Mouse (Mus musculus) common myeloid progenitor, adult 5-6 weeks (primary cell): ENCODE results near the gene Ahcyl1. TPM values are rescaled to one million over a fixed set of nuclear protein-coding genes. Genes with fewer than 3 reads are reported as not detected.
"Not testable (repeated sequence)": the region's sequence is repeated elsewhere in the genome, so short reads cannot be mapped to it uniquely, and the experiment has no call there.

ENCODE experiments used
- ATAC-seq: replicated peaks from 2 replicates; pipeline ENCODE4 v1.8.0; 2016; ENCODE audit warnings: low read depth, mild to moderate bottlenecking, moderate TSS enrichment, inconsistent platforms; ENCODE audit not compliant: poor library complexity, severe bottlenecking
- total RNA-seq: library from RNA; stranded (forward); fragments of 200-1000, 187-1606 nt; gene quantifications from 2 replicates; pipeline ENCODE4 v1.2.3, GENCODE M21; 2017

The Ahcyl1 gene
- total RNA-seq, 1 experiment from 2014 or later: 95.6 TPM

- ATAC-seq: no peak
Observed at GRCm38 (mm10) chr3:107659000-107659399, 37.4 kb downstream of the Ahcyl1 start.

GRCm38 (mm10) chr3:107656888-107657287 lies 39.5 kb downstream of the Ahcyl1 start:
- ATAC-seq: no peak

GRCm38 (mm10) chr3:107656151-107656550 lies 40.2 kb downstream of the Ahcyl1 start:
- ATAC-seq: no peak

GRCm38 (mm10) chr3:107655491-107655890 lies 40.9 kb downstream of the Ahcyl1 start:
- ATAC-seq: no peak

GRCm38 (mm10) chr3:107654861-107655260 lies 41.5 kb downstream of the Ahcyl1 start:
- ATAC-seq: no peak

GRCm38 (mm10) chr3:107652968-107653367 lies 43.4 kb downstream of the Ahcyl1 start:
- no peak for ATAC-seq

GRCm38 (mm10) chr3:107650276-107650675 lies 46.1 kb downstream of the Ahcyl1 start:
- not testable (repeated sequence) for ATAC-seq

GRCm38 (mm10) chr3:107646947-107647346 lies 49.4 kb downstream of the Ahcyl1 start:
- no peak for ATAC-seq

- peak; percentile 93 for ATAC-seq
Observed at GRCm38 (mm10) chr3:107637606-107638172, 58.7 kb downstream of the Ahcyl1 start.

GRCm38 (mm10) chr3:107636236-107636635 lies 60.1 kb downstream of the Ahcyl1 start:
- no peak for ATAC-seq

- no peak for ATAC-seq
Observed at GRCm38 (mm10) chr3:107635836-107636235, 60.5 kb downstream of the Ahcyl1 start.

GRCm38 (mm10) chr3:107633906-107634305 lies 62.5 kb downstream of the Ahcyl1 start:
- ATAC-seq: no peak

- no peak for ATAC-seq
Observed at GRCm38 (mm10) chr3:107632786-107633185, 63.6 kb downstream of the Ahcyl1 start.

GRCm38 (mm10) chr3:107631523-107631958 lies 64.8 kb downstream of the Ahcyl1 start, which contains the start of gene Strip1:
TSS of gene Strip1 (minus strand) at chr3:107631694.
- ATAC-seq: peak; percentile 95

- ATAC-seq: peak; percentile 33
Observed at GRCm38 (mm10) chr3:107630682-107631522, 65.5 kb downstream of the Ahcyl1 start, which contains the start of gene Gm10961. TSS of gene Gm10961 (plus strand) at chr3:107631322.

GRCm38 (mm10) chr3:107629411-107629810 lies 66.9 kb downstream of the Ahcyl1 start:
- ATAC-seq: no peak

GRCm38 (mm10) chr3:107628551-107628950 lies 67.8 kb downstream of the Ahcyl1 start:
- ATAC-seq: no peak

- ATAC-seq: no peak
Observed at GRCm38 (mm10) chr3:107627641-107628040, 68.7 kb downstream of the Ahcyl1 start.

GRCm38 (mm10) chr3:107626751-107627150 lies 69.6 kb downstream of the Ahcyl1 start:
- no peak for ATAC-seq

GRCm38 (mm10) chr3:107625536-107625935 lies 70.8 kb downstream of the Ahcyl1 start:
- ATAC-seq: no peak

- no peak for ATAC-seq
Observed at GRCm38 (mm10) chr3:107624424-107624823, 71.9 kb downstream of the Ahcyl1 start.
